Mouse (Mus musculus): ENCODE data around the gene Ahcyl1.

GRCm38 (mm10) chr3:107664641-107665040 lies 31.7 kb downstream of the Ahcyl1 start:
- TF ChIP-seq CTCF (IDR thresholded peaks at IDR 0.05; ENCODE audit: low read depth, low read length) (no peak), POLR2AphosphoS5 (IDR thresholded peaks at IDR 0.05; ENCODE audit: insufficient replicate concordance, low read depth, low read length) (no peak), GATA1 (IDR thresholded peaks at IDR 0.05; ENCODE audit: borderline replicate concordance, low read length) (no peak), GATA2 (IDR thresholded peaks at IDR 0.05; ENCODE audit: borderline replicate concordance, low read depth, low read length) (no peak)

All from G1E (cell line).